Mouse (Mus musculus): ENCODE measurements at regions not wholly inside any gene's neighbourhood (a gene's known extent, or its start where the extent isn't known, plus 50 kb on each side); places are given as distances from the start of the nearest gene placed in this dataset.
A peak's percentile ranks its signal among the peaks of the same experiment; 100 is the strongest.

GRCm38 (mm10) chr13:5737214-5737613 is 124.1 kb upstream of the Klf6 start:
- TF ChIP-seq CTCF (IDR thresholded peaks at IDR 0.05; ENCODE audit: borderline replicate concordance, insufficient read depth, low read length) (no peak), POLR2A (IDR thresholded peaks at IDR 0.05; ENCODE audit: low read depth, low read length) (no peak)
- Histone ChIP-seq H3K4me3 (ENCODE audit: insufficient read depth, low read length) (no peak overlapping the region), H3K27ac (ENCODE audit: insufficient read depth, low read length) (no peak overlapping the region), H3K4me1 (ENCODE audit: control insufficient read depth, insufficient read depth, low read length) (no peaks in the 10 kb centered on the region)

- Histone ChIP-seq H3K4me1 (ENCODE audit: control insufficient read depth, insufficient read depth, low read length) (no peaks in the 10 kb centered on the region), H3K27ac (ENCODE audit: insufficient read depth, low read length) (no peak overlapping the region), H3K4me3 (ENCODE audit: insufficient read depth, low read length) (no peak overlapping the region)
- TF ChIP-seq CTCF (IDR thresholded peaks at IDR 0.05; ENCODE audit: borderline replicate concordance, insufficient read depth, low read length) (no peak), POLR2A (IDR thresholded peaks at IDR 0.05; ENCODE audit: low read depth, low read length) (no peak)
These were observed 120.5 kb upstream of the Klf6 start for GRCm38 (mm10) chr13:5740805-5741204.

GRCm38 (mm10) chr13:5744949-5745348 is 116.3 kb upstream of the Klf6 start:
- Histone ChIP-seq H3K4me1 (ENCODE audit: control insufficient read depth, insufficient read depth, low read length) (no peaks in the 10 kb centered on the region), H3K4me3 (ENCODE audit: insufficient read depth, low read length) (no peak overlapping the region), H3K27ac (ENCODE audit: insufficient read depth, low read length) (no peak overlapping the region; the same call in 1 of the 2 replicates)
- TF ChIP-seq POLR2A (IDR thresholded peaks at IDR 0.05; ENCODE audit: low read depth, low read length), result no peak
- no peak for TF ChIP-seq CTCF (IDR thresholded peaks at IDR 0.05; ENCODE audit: borderline replicate concordance, insufficient read depth, low read length)

- no peaks in the 10 kb centered on the region for H3K4me1 ChIP-seq (ENCODE audit: control insufficient read depth, insufficient read depth, low read length)
- peak overlapping the region; percentile 57; the same call in 1 of the 2 replicates for H3K27ac ChIP-seq (ENCODE audit: insufficient read depth, low read length)
- H3K4me3 ChIP-seq (ENCODE audit: insufficient read depth, low read length), result no peak overlapping the region
- TF ChIP-seq CTCF (IDR thresholded peaks at IDR 0.05; ENCODE audit: borderline replicate concordance, insufficient read depth, low read length), result no peak
- no peak for TF ChIP-seq POLR2A (IDR thresholded peaks at IDR 0.05; ENCODE audit: low read depth, low read length)
These were observed 104.1 kb upstream of the Klf6 start for GRCm38 (mm10) chr13:5757176-5757575.

GRCm38 (mm10) chr13:5757963-5758362 is 103.3 kb upstream of the Klf6 start:
- Histone ChIP-seq H3K4me3 (ENCODE audit: insufficient read depth, low read length) (no peak overlapping the region), H3K4me1 (ENCODE audit: control insufficient read depth, insufficient read depth, low read length) (no peaks in the 10 kb centered on the region), H3K27ac (ENCODE audit: insufficient read depth, low read length) (no peak overlapping the region)
- TF ChIP-seq POLR2A (IDR thresholded peaks at IDR 0.05; ENCODE audit: low read depth, low read length), result no peak
- no peak for TF ChIP-seq CTCF (IDR thresholded peaks at IDR 0.05; ENCODE audit: borderline replicate concordance, insufficient read depth, low read length)

GRCm38 (mm10) chr13:5760030-5760429 is 101.3 kb upstream of the Klf6 start:
- Histone ChIP-seq H3K27ac (ENCODE audit: insufficient read depth, low read length) (peak overlapping the region; percentile 80), H3K4me1 (ENCODE audit: control insufficient read depth, insufficient read depth, low read length) (no peaks in the 10 kb centered on the region), H3K4me3 (ENCODE audit: insufficient read depth, low read length) (no peak overlapping the region)
- TF ChIP-seq CTCF (IDR thresholded peaks at IDR 0.05; ENCODE audit: borderline replicate concordance, insufficient read depth, low read length) (no peak), POLR2A (IDR thresholded peaks at IDR 0.05; ENCODE audit: low read depth, low read length) (no peak)

GRCm38 (mm10) chr13:5766394-5766793 is 94.9 kb upstream of the Klf6 start:
- Histone ChIP-seq H3K4me3 (ENCODE audit: insufficient read depth, low read length) (no peak overlapping the region), H3K27ac (ENCODE audit: insufficient read depth, low read length) (no peak overlapping the region), H3K4me1 (ENCODE audit: control insufficient read depth, insufficient read depth, low read length) (peaks cover 12% of the 10 kb centered on the region)
- TF ChIP-seq POLR2A (IDR thresholded peaks at IDR 0.05; ENCODE audit: low read depth, low read length) (no peak), CTCF (IDR thresholded peaks at IDR 0.05; ENCODE audit: borderline replicate concordance, insufficient read depth, low read length) (no peak)

- TF ChIP-seq POLR2A (IDR thresholded peaks at IDR 0.05; ENCODE audit: low read depth, low read length) (no peak), CTCF (IDR thresholded peaks at IDR 0.05; ENCODE audit: borderline replicate concordance, insufficient read depth, low read length) (no peak)
- Histone ChIP-seq H3K4me1 (ENCODE audit: control insufficient read depth, insufficient read depth, low read length) (peaks cover 12% of the 10 kb centered on the region), H3K27ac (ENCODE audit: insufficient read depth, low read length) (no peak overlapping the region), H3K4me3 (ENCODE audit: insufficient read depth, low read length) (no peak overlapping the region)
These were observed 94.1 kb upstream of the Klf6 start for GRCm38 (mm10) chr13:5767202-5767601.

- H3K4me3 ChIP-seq (ENCODE audit: insufficient read depth, low read length), result no peak overlapping the region
- no peak overlapping the region for H3K27ac ChIP-seq (ENCODE audit: insufficient read depth, low read length)
- H3K4me1 ChIP-seq (ENCODE audit: control insufficient read depth, insufficient read depth, low read length), result peaks cover 12% of the 10 kb centered on the region
- TF ChIP-seq POLR2A (IDR thresholded peaks at IDR 0.05; ENCODE audit: low read depth, low read length) (no peak), CTCF (IDR thresholded peaks at IDR 0.05; ENCODE audit: borderline replicate concordance, insufficient read depth, low read length) (no peak)
These were observed 92.6 kb upstream of the Klf6 start for GRCm38 (mm10) chr13:5768699-5769098.

- no peak for TF ChIP-seq CTCF (IDR thresholded peaks at IDR 0.05; ENCODE audit: borderline replicate concordance, insufficient read depth, low read length)
- TF ChIP-seq POLR2A (IDR thresholded peaks at IDR 0.05; ENCODE audit: low read depth, low read length), result no peak
- Histone ChIP-seq H3K4me3 (ENCODE audit: insufficient read depth, low read length) (no peak overlapping the region), H3K4me1 (ENCODE audit: control insufficient read depth, insufficient read depth, low read length) (peaks cover 12% of the 10 kb centered on the region), H3K27ac (ENCODE audit: insufficient read depth, low read length) (no peak overlapping the region)
These were observed 91.7 kb upstream of the Klf6 start for GRCm38 (mm10) chr13:5769283-5770260.
